Mouse (Mus musculus): ENCODE results near the gene Pikfyve. TPM values are rescaled to one million over a fixed set of nuclear protein-coding genes. Genes with fewer than 3 reads are reported as not detected.
A peak's percentile ranks its signal among the peaks of the same experiment; 100 is the strongest.

The Pikfyve gene
- polyA plus RNA-seq, 1 experiment from 2014 or later = 11.4 TPM

GRCm38 (mm10) chr1:65173716-65174115 lies 12.8 kb upstream of the Pikfyve start:
- Histone ChIP-seq H3K36me3 (peaks cover 46% of the 10 kb centered on the region), H3K9ac (no peak overlapping the region), H3K27me3 (no peaks in the 10 kb centered on the region), H3K4me1 (peaks cover 10% of the 10 kb centered on the region; the same call in 1 of the 2 replicates), H3K9me3 (no peaks in the 10 kb centered on the region), H3K4me3 (no peak overlapping the region), H3K27ac (no peak overlapping the region), H3K4me2 (no peak overlapping the region)
- no peak for ATAC-seq (ENCODE audit: insufficient number of reproducible peaks, low FRiP score, low TSS enrichment, low read depth)
- WGBS = 97% methylated on average over 2 of the region's 2 CpGs

- H3K27me3 ChIP-seq = no peaks in the 10 kb centered on the region
- ATAC-seq (ENCODE audit: insufficient number of reproducible peaks, low FRiP score, low TSS enrichment, low read depth) = no peak
- no peak overlapping the region for H3K4me2 ChIP-seq
- peaks cover 10% of the 10 kb centered on the region; the same call in 1 of the 2 replicates for H3K4me1 ChIP-seq
- no peak overlapping the region for H3K9ac ChIP-seq
- H3K9me3 ChIP-seq = no peaks in the 10 kb centered on the region
- H3K27ac ChIP-seq = no peak overlapping the region
- H3K36me3 ChIP-seq = peaks cover 26% of the 10 kb centered on the region
- H3K4me3 ChIP-seq = no peak overlapping the region
- 73% methylated on average over 4 of the region's 4 CpGs for WGBS
Measured at GRCm38 (mm10) chr1:65176171-65176570, 10.3 kb upstream of the Pikfyve start.

DNA sequence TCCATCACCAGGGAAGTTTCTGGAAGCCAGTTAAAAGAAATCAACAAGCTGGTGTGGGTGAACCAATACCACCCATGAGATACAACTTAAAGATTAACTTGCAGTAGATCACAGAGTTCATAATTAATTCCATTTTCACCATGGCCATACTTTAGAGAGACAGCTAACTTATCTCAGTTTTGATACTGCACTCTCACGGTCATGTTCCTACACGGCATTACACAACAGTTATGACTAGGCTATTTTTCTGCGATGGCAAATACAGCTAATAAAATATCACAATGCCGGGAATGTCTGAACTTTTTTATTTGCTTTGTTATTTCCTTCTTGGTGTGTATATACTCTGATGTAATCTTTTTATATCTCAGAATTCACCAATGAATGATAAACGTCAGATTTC lies 9.6 kb upstream of the Pikfyve start:
- Histone ChIP-seq H3K4me3 (no peak overlapping the region), H3K4me1 (peaks cover 10% of the 10 kb centered on the region; the same call in 1 of the 2 replicates), H3K4me2 (no peak overlapping the region), H3K36me3 (peaks cover 19% of the 10 kb centered on the region), H3K27me3 (no peaks in the 10 kb centered on the region), H3K9me3 (no peaks in the 10 kb centered on the region), H3K27ac (no peak overlapping the region), H3K9ac (no peak overlapping the region)
- ATAC-seq (ENCODE audit: insufficient number of reproducible peaks, low FRiP score, low TSS enrichment, low read depth) = no peak
- 51% methylated on average over 5 of the region's 5 CpGs for WGBS

- 10% methylated on average over 3 of the region's 3 CpGs for WGBS
- Histone ChIP-seq H3K36me3 (peaks cover 15% of the 10 kb centered on the region), H3K4me2 (peak overlapping the region; percentile 58), H3K27ac (peak overlapping the region; percentile 98; the same call in 1 of the 2 replicates), H3K27me3 (no peaks in the 10 kb centered on the region), H3K4me1 (peaks cover 10% of the 10 kb centered on the region; the same call in 1 of the 2 replicates), H3K4me3 (peak overlapping the region; percentile 77), H3K9ac (0 out of 2 replicates have a peak overlapping the region, but pooled peaks have one; percentile 68), H3K9me3 (no peaks in the 10 kb centered on the region)
- ATAC-seq (ENCODE audit: insufficient number of reproducible peaks, low FRiP score, low TSS enrichment, low read depth) = no peak
Measured at GRCm38 (mm10) chr1:65177452-65177851, 9.0 kb upstream of the Pikfyve start.

GRCm38 (mm10) chr1:65178126-65178901 lies 8.2 kb upstream of the Pikfyve start:
- H3K9me3 ChIP-seq = no peaks in the 10 kb centered on the region
- H3K9ac ChIP-seq = peak overlapping the region; percentile 68
- peak overlapping the region; percentile 77 for H3K4me3 ChIP-seq
- no peaks in the 10 kb centered on the region for H3K27me3 ChIP-seq
- peak overlapping the region; percentile 58 for H3K4me2 ChIP-seq
- WGBS = 6% methylated on average over 27 of the region's 27 CpGs
- peaks cover 10% of the 10 kb centered on the region; the same call in 1 of the 2 replicates for H3K4me1 ChIP-seq
- ATAC-seq (ENCODE audit: insufficient number of reproducible peaks, low FRiP score, low TSS enrichment, low read depth) = peak; percentile 84
- peaks cover 11% of the 10 kb centered on the region for H3K36me3 ChIP-seq
- peak overlapping the region; percentile 98 for H3K27ac ChIP-seq

DNA sequence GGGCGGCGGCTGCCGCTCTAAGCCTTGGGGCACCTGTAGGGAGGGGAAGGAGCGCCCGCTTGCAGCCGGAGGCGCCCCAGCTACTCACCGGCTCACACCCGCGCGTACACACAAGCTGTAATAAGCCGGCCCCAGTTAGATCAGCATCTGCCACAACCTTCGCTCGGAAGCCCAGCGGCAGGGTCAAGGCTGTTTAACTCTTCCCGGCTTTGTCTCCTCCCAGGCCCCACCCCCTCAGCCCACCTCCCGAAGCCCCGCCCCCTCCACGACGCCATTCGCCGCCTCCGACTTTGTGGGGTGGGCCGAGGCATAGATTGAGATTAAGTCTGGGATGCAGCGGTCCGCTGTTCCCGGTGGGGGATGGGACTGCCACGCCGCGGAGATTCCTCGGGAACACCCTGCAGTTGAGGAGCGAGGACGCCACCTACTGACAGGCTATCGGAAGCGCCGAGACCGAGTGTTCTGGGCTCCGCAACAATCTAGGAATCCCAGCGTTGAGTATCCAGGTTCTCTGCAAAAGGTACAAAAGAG lies 7.5 kb upstream of the Pikfyve start:
- Histone ChIP-seq H3K4me3 (peak overlapping the region; percentile 77), H3K9me3 (no peaks in the 10 kb centered on the region), H3K4me2 (peak overlapping the region; percentile 58), H3K27me3 (no peaks in the 10 kb centered on the region), H3K9ac (peak overlapping the region; percentile 68), H3K4me1 (peaks cover 10% of the 10 kb centered on the region; the same call in 1 of the 2 replicates), H3K27ac (peak overlapping the region; percentile 98), H3K36me3 (peaks cover 7% of the 10 kb centered on the region)
- WGBS = under 1% methylated on average over 38 of the region's 39 CpGs
- peak; percentile 91 for ATAC-seq (ENCODE audit: insufficient number of reproducible peaks, low FRiP score, low TSS enrichment, low read depth)

- WGBS = 5% methylated on average over 11 of the region's 11 CpGs
- Histone ChIP-seq H3K9ac (peak overlapping the region; percentile 57), H3K36me3 (no peaks in the 10 kb centered on the region), H3K27me3 (no peaks in the 10 kb centered on the region), H3K27ac (peak overlapping the region; percentile 98), H3K4me1 (peaks cover 10% of the 10 kb centered on the region; the same call in 1 of the 2 replicates), H3K4me3 (peak overlapping the region; percentile 77), H3K4me2 (peak overlapping the region; percentile 58), H3K9me3 (no peaks in the 10 kb centered on the region)
- ATAC-seq (ENCODE audit: insufficient number of reproducible peaks, low FRiP score, low TSS enrichment, low read depth) = no peak
Measured at GRCm38 (mm10) chr1:65179634-65180249, 6.7 kb upstream of the Pikfyve start.

GRCm38 (mm10) chr1:65181459-65181858 lies 5.0 kb upstream of the Pikfyve start:
- ATAC-seq (ENCODE audit: insufficient number of reproducible peaks, low FRiP score, low TSS enrichment, low read depth) = no peak
- Histone ChIP-seq H3K27ac (no peak overlapping the region), H3K27me3 (no peaks in the 10 kb centered on the region), H3K4me1 (peaks cover 5% of the 10 kb centered on the region; the same call in 1 of the 2 replicates), H3K4me3 (no peak overlapping the region), H3K9me3 (no peaks in the 10 kb centered on the region), H3K4me2 (no peak overlapping the region), H3K9ac (no peak overlapping the region), H3K36me3 (no peaks in the 10 kb centered on the region)
- 82% methylated on average over 5 of the region's 5 CpGs for WGBS

DNA sequence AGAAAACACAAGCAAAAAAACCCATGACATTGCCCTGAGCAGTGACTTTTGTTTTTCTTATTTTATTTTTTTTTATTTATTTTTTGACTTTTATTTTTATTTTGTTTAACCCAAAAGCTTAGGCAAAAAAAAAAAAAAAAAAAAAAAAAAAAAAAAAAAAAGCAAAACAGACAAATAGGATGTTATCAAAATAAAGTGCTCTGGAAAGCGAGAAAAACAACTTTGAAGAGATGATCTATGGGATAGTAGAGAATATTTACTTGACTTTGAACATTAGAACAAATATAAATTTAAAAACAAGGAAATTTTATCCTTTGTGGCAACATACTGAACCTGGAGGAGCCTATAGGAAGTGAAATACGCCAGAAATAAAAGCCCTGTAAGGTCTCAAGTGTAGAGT lies 2.5 kb upstream of the Pikfyve start:
- no peaks in the 10 kb centered on the region for H3K36me3 ChIP-seq
- no peak overlapping the region for H3K4me2 ChIP-seq
- no peak overlapping the region for H3K9ac ChIP-seq
- no peak for ATAC-seq (ENCODE audit: insufficient number of reproducible peaks, low FRiP score, low TSS enrichment, low read depth)
- H3K27me3 ChIP-seq = no peaks in the 10 kb centered on the region
- 85% methylated on average over 2 of the region's 2 CpGs for WGBS
- no peaks in the 10 kb centered on the region for H3K9me3 ChIP-seq
- peaks cover 6% of the 10 kb centered on the region; the same call in 1 of the 2 replicates for H3K4me1 ChIP-seq
- no peak overlapping the region for H3K27ac ChIP-seq
- H3K4me3 ChIP-seq = no peak overlapping the region

DNA sequence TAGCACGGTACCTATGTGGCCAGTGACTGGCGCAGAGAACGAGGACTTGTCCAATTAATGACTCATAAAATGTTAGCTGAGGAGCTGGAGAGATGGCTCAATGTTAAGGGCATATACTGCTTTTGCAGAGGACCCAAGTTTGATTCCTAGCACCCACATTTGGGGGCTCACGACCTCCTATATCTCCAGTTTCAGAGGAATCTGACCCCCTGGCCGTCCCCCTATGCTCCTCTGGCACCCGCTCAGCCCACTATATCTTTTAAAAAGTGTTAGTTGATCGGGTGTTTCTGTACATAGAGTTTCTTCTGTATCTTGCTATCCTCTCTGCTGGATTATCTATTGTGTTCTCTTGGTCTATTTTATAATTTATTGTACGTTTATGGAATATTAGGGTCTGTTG lies 1.5 kb upstream of the Pikfyve start:
- Histone ChIP-seq H3K36me3 (no peaks in the 10 kb centered on the region), H3K9me3 (no peaks in the 10 kb centered on the region), H3K27ac (no peak overlapping the region), H3K4me1 (peaks cover 6% of the 10 kb centered on the region; the same call in 1 of the 2 replicates), H3K27me3 (no peaks in the 10 kb centered on the region), H3K4me2 (no peak overlapping the region), H3K4me3 (no peak overlapping the region), H3K9ac (no peak overlapping the region)
- 75% methylated on average over 8 of the region's 8 CpGs for WGBS
- no peak for ATAC-seq (ENCODE audit: insufficient number of reproducible peaks, low FRiP score, low TSS enrichment, low read depth)

DNA sequence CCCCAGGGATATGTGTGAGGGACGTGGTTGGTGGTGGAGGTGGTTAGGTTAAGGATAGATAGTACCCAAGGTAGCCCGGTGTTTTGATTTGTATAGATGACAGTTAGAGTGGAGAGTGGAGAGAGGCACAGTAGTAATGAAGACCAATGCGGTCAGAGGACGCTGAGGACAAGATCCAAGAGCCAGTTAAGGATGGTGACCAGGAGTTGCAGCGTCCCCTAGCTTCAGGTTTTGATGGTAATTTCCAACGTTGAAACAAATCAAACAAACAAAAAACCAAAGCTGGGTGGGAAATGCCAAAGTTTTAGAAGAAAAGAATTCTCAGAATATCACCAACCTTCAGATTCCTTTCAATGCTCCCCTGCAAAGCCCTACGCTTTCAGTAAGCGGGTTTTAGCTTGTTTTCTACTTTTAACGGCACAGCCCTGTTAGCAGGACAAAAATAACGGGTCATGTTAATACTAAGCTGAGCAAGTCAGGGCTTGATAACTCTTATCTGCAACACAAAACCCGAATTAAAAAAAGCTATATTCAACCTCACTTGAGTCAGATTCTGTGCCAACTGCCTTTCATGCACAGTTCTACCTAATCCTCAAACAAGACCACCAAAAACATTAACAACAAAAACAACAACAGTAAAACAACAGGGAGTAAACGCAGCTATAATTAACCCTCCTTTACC lies 818 bp upstream of the Pikfyve start:
- Histone ChIP-seq H3K27me3 (no peaks in the 10 kb centered on the region), H3K9me3 (no peaks in the 10 kb centered on the region), H3K27ac (peak overlapping the region; percentile 24; the same call in 1 of the 2 replicates), H3K4me2 (peak overlapping the region; percentile 64), H3K4me1 (peaks cover 6% of the 10 kb centered on the region; the same call in 1 of the 2 replicates), H3K9ac (peak overlapping the region; percentile 39), H3K36me3 (no peaks in the 10 kb centered on the region), H3K4me3 (peak overlapping the region; percentile 81)
- WGBS = 21% methylated on average over 12 of the region's 12 CpGs
- ATAC-seq (ENCODE audit: insufficient number of reproducible peaks, low FRiP score, low TSS enrichment, low read depth) = no peak
